Mouse (Mus musculus): ENCODE results near the gene Xxylt1. TPM values are rescaled to one million over a fixed set of nuclear protein-coding genes. Genes with fewer than 3 reads are reported as not detected.

The Xxylt1 gene
- polyA plus RNA-seq, 1 experiment from 2014 or later, result 11.3 TPM

GRCm38 (mm10) chr16:31081891-31082290 is 659 bp upstream of the Xxylt1 start:
- Histone ChIP-seq H3K4me2 (replicated peaks; ENCODE audit: low read depth, low read length) (no peak overlapping the region), H3K9me3 (ENCODE audit: control insufficient read depth, low read length) (no peaks in the 10 kb centered on the region), H3K36me3 (ENCODE audit: control insufficient read depth, insufficient read depth, low read length) (no peaks in the 10 kb centered on the region), H3K27ac (ENCODE audit: low read depth, low read length) (no peak overlapping the region), H3K9ac (ENCODE audit: low read depth, low read length) (no peak overlapping the region), H3K4me3 (ENCODE audit: low read depth, low read length) (no peak overlapping the region), H3K27me3 (ENCODE audit: control insufficient read depth, insufficient read depth, low read length) (no peaks in the 10 kb centered on the region), H3K4me1 (replicated peaks; ENCODE audit: control insufficient read depth, insufficient read depth, low read length) (0 out of 2 replicates have a peak, but pooled peaks cover 2% of the 10 kb centered on the region)
- DNase-seq (ENCODE audit: low spot score), result no peak
- ATAC-seq (ENCODE audit: low FRiP score), result no peak
- 76% methylated on average over 6 of the region's 6 CpGs for WGBS

- H3K36me3 ChIP-seq (ENCODE audit: control insufficient read depth, insufficient read depth, low read length), result no peaks in the 10 kb centered on the region
- peak; percentile 76 for ATAC-seq (ENCODE audit: low FRiP score)
- peak; percentile 73 for DNase-seq (ENCODE audit: low spot score)
- H3K4me1 ChIP-seq (replicated peaks; ENCODE audit: control insufficient read depth, insufficient read depth, low read length), result 0 out of 2 replicates have a peak, but pooled peaks cover 2% of the 10 kb centered on the region
- peak overlapping the region; percentile 64 for H3K4me3 ChIP-seq (ENCODE audit: low read depth, low read length)
- peak overlapping the region; percentile 95 for H3K4me2 ChIP-seq (replicated peaks; ENCODE audit: low read depth, low read length)
- no peaks in the 10 kb centered on the region for H3K9me3 ChIP-seq (ENCODE audit: control insufficient read depth, low read length)
- WGBS, result under 1% methylated on average over 36 of the region's 36 CpGs
- H3K27me3 ChIP-seq (ENCODE audit: control insufficient read depth, insufficient read depth, low read length), result no peaks in the 10 kb centered on the region
- peak overlapping the region; percentile 72 for H3K9ac ChIP-seq (ENCODE audit: low read depth, low read length)
- peak overlapping the region; percentile 84 for H3K27ac ChIP-seq (ENCODE audit: low read depth, low read length)
Observed at GRCm38 (mm10) chr16:31080573-31081051, 620 bp downstream of the Xxylt1 start.

- Histone ChIP-seq H3K27ac (ENCODE audit: low read depth, low read length) (no peak overlapping the region), H3K4me2 (replicated peaks; ENCODE audit: low read depth, low read length) (no peak overlapping the region), H3K9ac (ENCODE audit: low read depth, low read length) (no peak overlapping the region), H3K4me1 (replicated peaks; ENCODE audit: control insufficient read depth, insufficient read depth, low read length) (0 out of 2 replicates have a peak, but pooled peaks cover 2% of the 10 kb centered on the region), H3K27me3 (ENCODE audit: control insufficient read depth, insufficient read depth, low read length) (no peaks in the 10 kb centered on the region), H3K36me3 (ENCODE audit: control insufficient read depth, insufficient read depth, low read length) (no peaks in the 10 kb centered on the region), H3K9me3 (ENCODE audit: control insufficient read depth, low read length) (no peaks in the 10 kb centered on the region), H3K4me3 (ENCODE audit: low read depth, low read length) (no peak overlapping the region)
- ATAC-seq (ENCODE audit: low FRiP score) (no peak), DNase-seq (ENCODE audit: low spot score) (no peak)
- WGBS, result 94% methylated on average over 5 of the region's 5 CpGs
Observed at GRCm38 (mm10) chr16:31077396-31077795, 3.8 kb downstream of the Xxylt1 start.

GRCm38 (mm10) chr16:31076436-31076835 is 4.8 kb downstream of the Xxylt1 start:
- Histone ChIP-seq H3K4me3 (ENCODE audit: low read depth, low read length) (no peak overlapping the region), H3K9me3 (ENCODE audit: control insufficient read depth, low read length) (no peaks in the 10 kb centered on the region), H3K27me3 (ENCODE audit: control insufficient read depth, insufficient read depth, low read length) (no peaks in the 10 kb centered on the region), H3K4me1 (replicated peaks; ENCODE audit: control insufficient read depth, insufficient read depth, low read length) (0 out of 2 replicates have a peak, but pooled peaks cover 2% of the 10 kb centered on the region), H3K27ac (ENCODE audit: low read depth, low read length) (no peak overlapping the region), H3K36me3 (ENCODE audit: control insufficient read depth, insufficient read depth, low read length) (no peaks in the 10 kb centered on the region), H3K4me2 (replicated peaks; ENCODE audit: low read depth, low read length) (no peak overlapping the region), H3K9ac (ENCODE audit: low read depth, low read length) (no peak overlapping the region)
- ATAC-seq (ENCODE audit: low FRiP score) (no peak), DNase-seq (ENCODE audit: low spot score) (no peak)
- 88% methylated on average over 8 of the region's 8 CpGs for WGBS

GRCm38 (mm10) chr16:31074324-31074908 is 6.8 kb downstream of the Xxylt1 start:
- 77% methylated on average over 3 of the region's 3 CpGs for WGBS
- Histone ChIP-seq H3K9me3 (ENCODE audit: control insufficient read depth, low read length) (no peaks in the 10 kb centered on the region), H3K27me3 (ENCODE audit: control insufficient read depth, insufficient read depth, low read length) (no peaks in the 10 kb centered on the region), H3K4me1 (replicated peaks; ENCODE audit: control insufficient read depth, insufficient read depth, low read length) (no peaks in the 10 kb centered on the region), H3K36me3 (ENCODE audit: control insufficient read depth, insufficient read depth, low read length) (no peaks in the 10 kb centered on the region), H3K9ac (ENCODE audit: low read depth, low read length) (no peak overlapping the region), H3K27ac (ENCODE audit: low read depth, low read length) (no peak overlapping the region), H3K4me3 (ENCODE audit: low read depth, low read length) (no peak overlapping the region), H3K4me2 (replicated peaks; ENCODE audit: low read depth, low read length) (no peak overlapping the region)
- no peak for ATAC-seq (ENCODE audit: low FRiP score)
- no peak for DNase-seq (ENCODE audit: low spot score)

DNA sequence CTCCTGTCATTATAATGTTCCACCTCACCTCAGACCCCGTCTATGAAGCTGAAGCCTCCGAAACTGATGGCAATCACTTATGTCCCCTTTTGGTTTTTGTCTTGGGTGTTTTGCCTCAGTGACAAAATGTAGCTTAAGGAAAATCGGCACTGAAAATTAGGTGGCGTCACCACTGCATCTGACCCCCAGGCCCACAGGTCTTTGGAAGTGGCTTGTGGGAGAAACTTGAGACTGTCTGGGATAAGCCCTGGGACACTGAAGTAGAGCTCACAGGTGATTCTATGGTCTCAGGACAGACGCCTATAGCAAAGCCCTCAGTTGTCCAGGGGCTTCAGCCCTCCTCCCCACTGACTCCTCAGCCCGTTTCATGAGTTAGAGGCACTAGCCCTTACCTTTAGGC is 9.5 kb downstream of the Xxylt1 start:
- DNase-seq (ENCODE audit: low spot score), result no peak
- Histone ChIP-seq H3K36me3 (ENCODE audit: control insufficient read depth, insufficient read depth, low read length) (no peaks in the 10 kb centered on the region), H3K4me2 (replicated peaks; ENCODE audit: low read depth, low read length) (no peak overlapping the region), H3K9me3 (ENCODE audit: control insufficient read depth, low read length) (no peaks in the 10 kb centered on the region), H3K4me1 (replicated peaks; ENCODE audit: control insufficient read depth, insufficient read depth, low read length) (no peaks in the 10 kb centered on the region), H3K9ac (ENCODE audit: low read depth, low read length) (no peak overlapping the region), H3K27ac (ENCODE audit: low read depth, low read length) (no peak overlapping the region), H3K4me3 (ENCODE audit: low read depth, low read length) (no peak overlapping the region), H3K27me3 (ENCODE audit: control insufficient read depth, insufficient read depth, low read length) (no peaks in the 10 kb centered on the region)
- ATAC-seq (ENCODE audit: low FRiP score), result no peak
- WGBS, result 87% methylated on average over 6 of the region's 6 CpGs

GRCm38 (mm10) chr16:31070358-31071133 is 10.7 kb downstream of the Xxylt1 start:
- no peak overlapping the region for H3K9ac ChIP-seq (ENCODE audit: low read depth, low read length)

GRCm38 (mm10) chr16:31069211-31070166 is 11.7 kb downstream of the Xxylt1 start:
- Histone ChIP-seq H3K27ac (ENCODE audit: low read depth, low read length) (no peak overlapping the region), H3K27me3 (ENCODE audit: control insufficient read depth, insufficient read depth, low read length) (no peaks in the 10 kb centered on the region), H3K9ac (ENCODE audit: low read depth, low read length) (no peak overlapping the region), H3K4me3 (ENCODE audit: low read depth, low read length) (no peak overlapping the region), H3K4me1 (replicated peaks; ENCODE audit: control insufficient read depth, insufficient read depth, low read length) (no peaks in the 10 kb centered on the region), H3K4me2 (replicated peaks; ENCODE audit: low read depth, low read length) (no peak overlapping the region), H3K9me3 (ENCODE audit: control insufficient read depth, low read length) (no peaks in the 10 kb centered on the region), H3K36me3 (ENCODE audit: control insufficient read depth, insufficient read depth, low read length) (no peaks in the 10 kb centered on the region)
- 82% methylated on average over 14 of the region's 14 CpGs for WGBS
- DNase-seq (ENCODE audit: low spot score), result no peak
- ATAC-seq (ENCODE audit: low FRiP score), result no peak

More at GRCm38 (mm10) chr16:31070358-31071133, 10.7 kb downstream of the Xxylt1 start:
- Histone ChIP-seq H3K4me3 (ENCODE audit: low read depth, low read length) (no peak overlapping the region), H3K4me2 (replicated peaks; ENCODE audit: low read depth, low read length) (no peak overlapping the region), H3K4me1 (replicated peaks; ENCODE audit: control insufficient read depth, insufficient read depth, low read length) (no peaks in the 10 kb centered on the region), H3K27me3 (ENCODE audit: control insufficient read depth, insufficient read depth, low read length) (no peaks in the 10 kb centered on the region), H3K9me3 (ENCODE audit: control insufficient read depth, low read length) (no peaks in the 10 kb centered on the region), H3K27ac (ENCODE audit: low read depth, low read length) (no peak overlapping the region), H3K36me3 (ENCODE audit: control insufficient read depth, insufficient read depth, low read length) (no peaks in the 10 kb centered on the region)
- WGBS, result 20% methylated on average over 21 of the region's 21 CpGs
- ATAC-seq (ENCODE audit: low FRiP score) (peak; percentile 81), DNase-seq (ENCODE audit: low spot score) (peak; percentile 92)
